Mouse (Mus musculus) olfactory bulb, adult 2 months (tissue): ENCODE results near the gene Dbx2. TPM values are rescaled to one million over a fixed set of nuclear protein-coding genes. Genes with fewer than 3 reads are reported as not detected.

Experiments used
- H3K27ac ChIP-seq: fragments of 200-500 bp; 2 replicates; pipeline ENCODE4 v1.5.1; 2012; ENCODE audit warnings: low read depth, low read length; ENCODE audit not compliant: insufficient read depth
- H3K4me1 ChIP-seq: fragments of 200-500 bp; 2 replicates; pipeline ENCODE4 v1.6.1; 2012; ENCODE audit warnings: low read length; ENCODE audit not compliant: control insufficient read depth, insufficient read depth
- H3K4me3 ChIP-seq: fragments of 200-500 bp; 2 replicates; pipeline ENCODE4 v1.5.1; 2012; ENCODE audit warnings: mild to moderate bottlenecking, low read depth, low read length, moderate library complexity; ENCODE audit not compliant: insufficient read depth
- CTCF ChIP-seq: fragments of 200-500 bp; IDR thresholded peaks from 2 replicates; pipeline ENCODE4 v1.5.1; 2012; ENCODE audit warnings: low read depth, mild to moderate bottlenecking, low read length, moderate library complexity; ENCODE audit not compliant: insufficient read depth
- POLR2A ChIP-seq: fragments of 200-500 bp; IDR thresholded peaks from 2 replicates; pipeline ENCODE4 v1.6.1; 2012; ENCODE audit warnings: mild to moderate bottlenecking, low read depth, low read length, moderate library complexity; ENCODE audit not compliant: insufficient read depth
- WGBS: fragments of 180-500 bp; shearing (Covaris S2); methylation state at CpG from one replicate; pipeline ENCODE4 v1.1.7; 2018; 5-methylcytosine and 5-hydroxymethylcytosine counted together
- polyA plus RNA-seq: library from polyadenylated mRNA; stranded (reverse); fragments of >200 nt; gene quantifications from 2 replicates; pipeline ENCODE4 v1.2.4, GENCODE M21; 2012; ENCODE audit warnings: low replicate concordance; ENCODE audit not compliant: missing spikeins, insufficient read depth, insufficient read length

The Dbx2 gene
- polyA plus RNA-seq, 1 experiment: not detected

GRCm38 (mm10) chr15:95640347-95640746 is 15.4 kb downstream of the Dbx2 start:
- Histone ChIP-seq H3K27ac (no peak overlapping the region), H3K4me3 (no peak overlapping the region), H3K4me1 (no peaks in the 10 kb centered on the region)
- TF ChIP-seq POLR2A (no peak), CTCF (no peak)
- WGBS: 19% methylated on average over 11 of the region's 11 CpGs

- Histone ChIP-seq H3K27ac (no peak overlapping the region), H3K4me3 (no peak overlapping the region), H3K4me1 (no peaks in the 10 kb centered on the region)
- WGBS: 30% methylated on average over 9 of the region's 9 CpGs
- TF ChIP-seq CTCF: no peak
- no peak for TF ChIP-seq POLR2A
Measured at GRCm38 (mm10) chr15:95639829-95640134, 16.0 kb downstream of the Dbx2 start.

GRCm38 (mm10) chr15:95639115-95639828 is 16.5 kb downstream of the Dbx2 start:
- no peaks in the 10 kb centered on the region for H3K4me1 ChIP-seq
- H3K4me3 ChIP-seq: no peak overlapping the region
- no peak overlapping the region for H3K27ac ChIP-seq
- 50% methylated on average over 20 of the region's 20 CpGs for WGBS
- TF ChIP-seq CTCF (no peak), POLR2A (no peak)

GRCm38 (mm10) chr15:95624396-95624795 is 31.4 kb downstream of the Dbx2 start:
- no peak for TF ChIP-seq POLR2A
- 67% methylated on average over 4 of the region's 4 CpGs for WGBS
- no peak overlapping the region for H3K4me3 ChIP-seq
- H3K4me1 ChIP-seq: no peaks in the 10 kb centered on the region
- H3K27ac ChIP-seq: no peak overlapping the region

- Histone ChIP-seq H3K4me1 (no peaks in the 10 kb centered on the region), H3K27ac (no peak overlapping the region), H3K4me3 (no peak overlapping the region)
- TF ChIP-seq CTCF: no peak
- no peak for TF ChIP-seq POLR2A
- 89% methylated on average over 8 of the region's 8 CpGs for WGBS
Measured at GRCm38 (mm10) chr15:95622797-95623196, 33.0 kb downstream of the Dbx2 start.

GRCm38 (mm10) chr15:95612600-95612999 is 43.2 kb downstream of the Dbx2 start:
- TF ChIP-seq CTCF (no peak), POLR2A (no peak)
- WGBS: 26% methylated on average over 1 of the region's 1 CpGs
- Histone ChIP-seq H3K27ac (no peak overlapping the region), H3K4me1 (no peaks in the 10 kb centered on the region), H3K4me3 (no peak overlapping the region)

- WGBS: 74% methylated on average over 6 of the region's 6 CpGs
- Histone ChIP-seq H3K4me3 (no peak overlapping the region), H3K27ac (no peak overlapping the region), H3K4me1 (no peaks in the 10 kb centered on the region)
- no peak for TF ChIP-seq POLR2A
- TF ChIP-seq CTCF: no peak
Measured at GRCm38 (mm10) chr15:95601179-95601578, 54.6 kb downstream of the Dbx2 start.

- WGBS: 43% methylated on average over 1 of the region's 1 CpGs
- no peak for TF ChIP-seq CTCF
- TF ChIP-seq POLR2A: no peak
- no peaks in the 10 kb centered on the region for H3K4me1 ChIP-seq
- H3K27ac ChIP-seq: no peak overlapping the region
- no peak overlapping the region for H3K4me3 ChIP-seq
Measured at GRCm38 (mm10) chr15:95598630-95599029, 57.1 kb downstream of the Dbx2 start.

- Histone ChIP-seq H3K4me1 (no peaks in the 10 kb centered on the region), H3K27ac (no peak overlapping the region), H3K4me3 (no peak overlapping the region)
- TF ChIP-seq CTCF (no peak), POLR2A (no peak)
- 96% methylated on average over 15 of the region's 15 CpGs for WGBS
Measured at GRCm38 (mm10) chr15:95586906-95587305, 68.9 kb downstream of the Dbx2 start.

- 83% methylated on average over 4 of the region's 4 CpGs for WGBS
Measured at GRCm38 (mm10) chr15:95584891-95585290, 70.9 kb downstream of the Dbx2 start.

More at GRCm38 (mm10) chr15:95584891-95585290, 70.9 kb downstream of the Dbx2 start:
- Histone ChIP-seq H3K4me3 (no peak overlapping the region), H3K27ac (no peak overlapping the region), H3K4me1 (no peaks in the 10 kb centered on the region)
- TF ChIP-seq POLR2A (no peak), CTCF (no peak)
